11 mouse cellular contexts compared by ENCODE assay signal in the genomic region with DNA sequence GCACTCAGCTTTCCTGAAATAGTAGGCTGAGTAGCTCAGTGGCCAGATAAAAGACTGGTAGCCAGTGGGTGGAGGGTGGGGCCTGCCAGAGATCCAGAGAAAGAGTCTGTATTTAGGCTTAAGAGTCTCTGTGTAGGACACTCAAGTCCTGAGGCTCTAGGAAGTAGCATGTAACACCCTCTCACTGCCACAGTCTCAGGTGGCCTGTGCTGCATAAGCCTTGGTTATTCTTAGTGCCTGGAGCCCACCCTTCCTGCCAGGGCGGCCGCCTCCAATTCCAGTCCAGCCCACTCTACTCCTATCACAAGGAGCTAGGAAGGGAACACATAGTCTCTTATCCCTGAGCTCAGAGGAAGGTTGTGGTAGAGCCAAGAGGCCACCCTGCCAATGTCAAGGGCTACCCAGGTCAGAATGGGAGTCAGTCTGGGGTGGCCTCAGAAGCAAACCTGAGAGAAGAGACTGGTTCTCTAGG. TPM values are rescaled to one million over a fixed set of nuclear protein-coding genes. Genes with fewer than 3 reads are reported as not detected.
A peak's percentile ranks its signal among the peaks of the same experiment; 100 is the strongest.
DNase-seq lines count a peak whose midpoint lies in the region; ATAC-seq lines count a peak whose summit lies in the region.
"Had no signal": no experiment of that assay in that cellular context is flagged by ENCODE, and none has a peak within 500 bp of the region (broad histone marks: within the 10 kb centered on the region; RNA-seq: fewer than 3 reads in every experiment).

No protein-coding gene starts in this region.

- DNase-seq in kidney, postnatal 14 days: peak; percentile 49
- DNase-seq in kidney, adult 8-10 months: no peak
- peak; percentile 67 to 78 for DNase-seq in heart, adult 18-20 months
- DNase-seq in layer of hippocampus, adult 9-11 months: no peak
- no peak for DNase-seq in cerebellum, adult 11-12 months
- DNase-seq: thymus, adult 18-20 months had no signal

- peak; percentile 37 for ATAC-seq in heart, embryonic 15.5 days (replicated peaks; ENCODE audit: insufficient number of reproducible peaks, insufficient read depth, low FRiP score, low read depth)
- peak; percentile 57 for ATAC-seq in lung, embryonic 16.5 days (ENCODE audit: low read depth)
- ATAC-seq in monocyte, adult 5-6 weeks (replicated peaks; ENCODE audit: insufficient number of reproducible peaks, low FRiP score, low TSS enrichment, poor library complexity, severe bottlenecking): no peak
- ATAC-seq: forebrain, embryonic 15.5 days had no signal

- H3K4me3 ChIP-seq in heart, embryonic 15.5 days: peak overlapping the region; percentile 35; the same call in 1 of the 2 replicates
- no peak overlapping the region for H3K4me3 ChIP-seq in lung, embryonic 16.5 days (ENCODE audit: low read length)
- H3K4me3 ChIP-seq: forebrain, embryonic 15.5 days; neural tube, embryonic 12.5 days had no signal

- H3K4me2 ChIP-seq in heart, embryonic 15.5 days: peak overlapping the region; percentile 55
- no peak overlapping the region for H3K4me2 ChIP-seq in lung, embryonic 16.5 days (ENCODE audit: low read depth, low read length)
- H3K4me2 ChIP-seq: forebrain, embryonic 15.5 days; neural tube, embryonic 12.5 days had no signal

- H3K27ac ChIP-seq in heart, embryonic 15.5 days: peak overlapping the region; percentile 96
- peak overlapping the region; percentile 74 for H3K27ac ChIP-seq in lung, embryonic 16.5 days (ENCODE audit: low read length)
- H3K27ac ChIP-seq: forebrain, embryonic 15.5 days; neural tube, embryonic 12.5 days had no signal

- no peaks in the 10 kb centered on the region for H3K9me3 ChIP-seq in heart, embryonic 15.5 days (replicated peaks)
- no peaks in the 10 kb centered on the region for H3K9me3 ChIP-seq in lung, embryonic 16.5 days (ENCODE audit: control insufficient read depth, low read length)
- H3K9me3 ChIP-seq: forebrain, embryonic 15.5 days; neural tube, embryonic 12.5 days had no signal

- peak overlapping the region; percentile 32 for H3K9ac ChIP-seq in heart, embryonic 15.5 days
- H3K9ac ChIP-seq in lung, embryonic 16.5 days (ENCODE audit: low read length): peak overlapping the region; percentile 49
- H3K9ac ChIP-seq: forebrain, embryonic 15.5 days; neural tube, embryonic 12.5 days had no signal

- H3K36me3 ChIP-seq in heart, embryonic 15.5 days: peaks cover 25% of the 10 kb centered on the region
- peaks cover 23% of the 10 kb centered on the region for H3K36me3 ChIP-seq in lung, embryonic 16.5 days (ENCODE audit: control insufficient read depth, insufficient read depth, low read length)

- no peaks in the 10 kb centered on the region for H3K27me3 ChIP-seq in heart, embryonic 15.5 days
- no peaks in the 10 kb centered on the region for H3K27me3 ChIP-seq in lung, embryonic 16.5 days (ENCODE audit: control insufficient read depth, insufficient read depth, low read depth, low read length)
- H3K27me3 ChIP-seq: forebrain, embryonic 15.5 days; neural tube, embryonic 12.5 days had no signal

- H3K4me1 ChIP-seq in heart, embryonic 15.5 days (replicated peaks): peaks cover 52% of the 10 kb centered on the region
- peaks cover 27% of the 10 kb centered on the region for H3K4me1 ChIP-seq in lung, embryonic 16.5 days (replicated peaks; ENCODE audit: control insufficient read depth, insufficient read depth, low read length)
- H3K4me1 ChIP-seq: forebrain, embryonic 15.5 days; neural tube, embryonic 12.5 days had no signal

- WGBS in heart, embryonic 15.5 days: 26% methylated on average over 2 of the region's 2 CpGs
- 37% methylated on average over 2 of the region's 2 CpGs for WGBS in lung, embryonic 16.5 days

RNA-seq across cellular contexts. Expression of a gene that starts 10.4 kb away (rescaled TPM):
- total RNA-seq in heart, adult 18-20 months (2021): 10 to 100 TPM; 24.5 to 25.3 TPM
- polyA plus RNA-seq in heart, embryonic 15.5 days (2015; fragmentation: Nextera tagmentation; extraction: Ambion mirVana): 22.1 and 27.9 TPM in 2 replicates
- polyA plus RNA-seq in lung, embryonic 16.5 days (2015; fragmentation: Nextera tagmentation; extraction: Ambion mirVana): 22.8 and 24.7 TPM in 2 replicates
- 3.4 to 8.6 TPM (median 3.7 TPM) in 3 replicates for total RNA-seq in monocyte, adult 5-6 weeks (2017)

RNA-seq across cellular contexts. Expression of a gene that starts 19.2 kb away (rescaled TPM):
- 1 to 10 TPM in 1 of 2 experiments, under 1 TPM in 1; 0.89 to 1.1 TPM for total RNA-seq in heart, adult 18-20 months (2021)
- 0.60 and 1.7 TPM in 2 replicates for polyA plus RNA-seq in heart, embryonic 15.5 days (2015; fragmentation: Nextera tagmentation; extraction: Ambion mirVana)
- 4.2 and 4.4 TPM in 2 replicates for polyA plus RNA-seq in lung, embryonic 16.5 days (2015; fragmentation: Nextera tagmentation; extraction: Ambion mirVana)
- 82.3 to 116 TPM (median 106 TPM) in 3 replicates for total RNA-seq in monocyte, adult 5-6 weeks (2017)

RNA-seq across cellular contexts. Expression of a gene that starts 26.2 kb away (rescaled TPM):
- total RNA-seq in heart, adult 18-20 months (2021): 100 to 1,000 TPM; 175 to 238 TPM
- polyA plus RNA-seq in heart, embryonic 15.5 days (2015; fragmentation: Nextera tagmentation; extraction: Ambion mirVana): 64.4 and 71.6 TPM in 2 replicates
- 47.2 and 51.6 TPM in 2 replicates for polyA plus RNA-seq in lung, embryonic 16.5 days (2015; fragmentation: Nextera tagmentation; extraction: Ambion mirVana)
- 10.2 to 26.9 TPM (median 12.7 TPM) in 3 replicates for total RNA-seq in monocyte, adult 5-6 weeks (2017)

RNA-seq across cellular contexts. Expression of a gene that starts 38.9 kb away (rescaled TPM):
- total RNA-seq in heart, adult 18-20 months (2021): 1 to 10 TPM; 5.8 to 5.9 TPM
- 16.8 and 19.6 TPM in 2 replicates for polyA plus RNA-seq in heart, embryonic 15.5 days (2015; fragmentation: Nextera tagmentation; extraction: Ambion mirVana)
- 25.3 and 25.6 TPM in 2 replicates for polyA plus RNA-seq in lung, embryonic 16.5 days (2015; fragmentation: Nextera tagmentation; extraction: Ambion mirVana)
- total RNA-seq in monocyte, adult 5-6 weeks (2017): 29.6 to 63.7 TPM (median 31.7 TPM) in 3 replicates

RNA-seq across cellular contexts. Expression of a gene that starts 47.2 kb away (rescaled TPM):
- under 1 TPM; 0.05 to 0.13 TPM for total RNA-seq in heart, adult 18-20 months (2021)
- 0.08 and 0.15 TPM in 2 replicates for polyA plus RNA-seq in heart, embryonic 15.5 days (2015; fragmentation: Nextera tagmentation; extraction: Ambion mirVana)
- polyA plus RNA-seq in lung, embryonic 16.5 days (2015; fragmentation: Nextera tagmentation; extraction: Ambion mirVana): 0.60 TPM in 2 replicates
- total RNA-seq in monocyte, adult 5-6 weeks (2017): not detected in 3 replicates

Comparison
In these comparisons a context has a peak if more than half of its experiments do, and no peak if none do; other contexts are left out.
1. DNase-seq: peak in kidney, postnatal 14 days (single experiment) and heart, adult 18-20 months (2 of 2); none in kidney, adult 8-10 months (0 of 2), layer of hippocampus, adult 9-11 months (single experiment) and cerebellum, adult 11-12 months (single experiment).
2. RNA of a gene that starts 19.2 kb away (total RNA-seq): 82.3 to 116 TPM in monocyte, adult 5-6 weeks; 0.89 to 1.1 TPM in heart, adult 18-20 months; every median in the first group is over 10 times any median in the second.